Mouse (Mus musculus): ENCODE measurements at regions not wholly inside any gene's neighbourhood (a gene's known extent, or its start where the extent isn't known, plus 50 kb on each side); places are given as distances from the start of the nearest gene placed in this dataset.

DNA sequence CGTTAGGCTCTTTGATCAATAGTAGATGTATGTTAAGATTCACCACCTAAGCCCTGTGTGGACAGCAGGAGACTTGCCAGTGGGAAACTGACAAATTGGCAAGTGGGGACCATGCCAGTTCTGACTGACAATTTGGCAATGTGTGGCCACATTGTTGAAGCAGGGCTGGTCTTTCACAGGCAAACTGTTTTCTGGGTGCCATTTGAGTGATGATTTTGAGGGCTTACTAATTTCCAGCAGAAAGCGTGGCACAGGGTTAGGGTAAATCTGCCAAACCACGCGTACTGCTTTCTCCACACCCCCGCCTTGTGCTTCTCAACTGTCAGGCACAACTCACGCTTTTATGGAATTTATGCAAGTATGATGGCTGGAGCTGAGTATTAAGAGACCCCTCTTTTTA lies 91.2 kb upstream of the Trpm3 start:
- no peak for DNase-seq (ENCODE audit: low read depth)

DNA sequence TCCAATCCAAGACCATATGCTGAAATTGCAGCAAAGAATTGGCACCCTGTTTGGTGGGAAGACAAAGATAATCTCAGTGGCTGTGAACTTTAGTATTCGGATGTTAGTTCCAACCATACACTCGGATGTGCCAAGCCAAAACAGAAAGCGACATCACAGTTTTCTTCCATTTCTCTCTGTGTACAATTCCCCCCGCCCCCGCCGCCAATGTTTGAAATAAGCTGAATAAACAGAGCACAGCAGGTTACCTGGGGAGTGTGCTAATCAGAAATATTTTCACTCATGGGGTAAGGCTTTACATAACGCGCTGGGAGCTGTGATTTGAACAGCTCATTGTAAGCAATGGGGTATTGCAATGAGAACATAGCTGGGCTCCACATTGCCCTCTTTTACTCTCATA lies 72.5 kb upstream of the Trpm3 start:
- no peak for DNase-seq (ENCODE audit: low read depth)

DNA sequence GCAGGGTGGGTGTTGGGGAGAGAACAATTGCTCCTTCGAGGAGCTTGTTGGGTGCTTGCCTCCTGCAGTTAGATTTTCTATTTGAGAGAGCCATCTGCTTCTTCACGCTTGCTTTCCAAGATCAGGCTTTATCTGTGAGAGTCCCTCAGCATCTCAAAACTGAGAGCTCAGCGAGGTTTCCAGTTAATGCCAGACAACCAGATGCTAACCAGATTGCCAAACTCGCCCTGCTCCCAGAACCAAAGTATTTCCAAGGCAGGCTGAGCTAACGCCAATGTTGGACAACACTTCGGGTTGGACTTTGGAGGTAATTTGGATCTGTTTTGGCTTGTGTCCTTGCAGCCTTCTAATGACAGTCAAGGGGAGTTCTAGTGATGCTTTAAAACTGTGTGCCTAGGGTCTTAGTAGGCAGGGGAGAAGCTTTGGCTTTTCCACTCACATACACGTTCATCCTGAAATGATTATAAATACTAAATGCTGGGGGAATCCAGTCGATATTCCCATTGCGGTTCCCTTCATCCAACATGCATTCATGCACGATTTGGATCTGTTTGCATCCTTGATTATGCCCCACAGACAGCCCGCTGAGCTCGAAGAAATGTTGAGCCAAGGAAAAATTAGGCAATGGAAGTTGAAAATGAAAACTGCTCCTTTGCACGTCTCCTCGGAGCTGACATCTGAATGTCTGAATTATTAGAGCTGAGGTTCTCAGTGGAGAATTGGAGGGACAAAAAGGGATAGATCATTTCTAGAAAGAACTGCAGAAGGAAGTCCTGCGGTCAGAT lies 68.4 kb upstream of the Trpm3 start:
- no peak for DNase-seq (ENCODE audit: low read depth)

DNA sequence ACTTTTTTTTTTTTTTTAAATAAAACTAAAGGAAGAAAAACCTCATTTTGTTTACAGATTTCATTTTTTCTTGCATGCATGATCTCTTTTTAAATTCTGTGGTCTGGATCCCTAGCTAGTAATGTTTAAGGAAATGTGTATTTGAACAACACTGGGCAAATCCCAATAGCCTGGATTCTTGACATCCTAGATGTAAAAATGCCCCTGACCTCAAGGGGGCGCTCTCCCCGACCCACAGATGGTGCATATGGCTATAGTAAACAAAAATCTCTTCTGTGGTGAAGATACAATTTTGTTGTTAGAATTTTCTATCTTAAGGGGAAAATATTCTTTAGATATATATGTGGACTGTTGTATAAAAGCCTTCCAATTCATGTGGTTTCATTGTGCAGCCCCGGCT lies 67.1 kb upstream of the Trpm3 start:
- no peak for DNase-seq (ENCODE audit: low read depth)

DNA sequence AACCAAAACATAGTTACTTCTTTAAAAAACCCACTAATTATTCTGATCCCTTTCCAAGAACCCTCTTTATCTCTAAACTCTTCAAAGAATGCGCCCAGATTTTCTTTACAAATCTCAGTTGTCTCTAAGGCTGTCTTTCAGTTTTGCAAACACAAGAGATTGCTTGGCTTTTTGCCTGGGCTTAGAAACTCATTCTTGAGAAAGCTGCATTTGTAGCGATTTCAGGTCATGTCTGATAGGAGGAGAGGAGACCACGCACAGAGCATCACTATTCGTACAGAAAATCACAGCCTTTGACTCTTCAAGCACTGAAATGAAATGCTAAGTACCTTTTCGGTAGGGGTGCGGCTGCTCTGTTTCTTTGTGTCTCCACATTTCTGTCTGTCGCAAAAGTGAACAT lies 64.8 kb upstream of the Trpm3 start:
- DNase-seq (ENCODE audit: low read depth) = no peak

GRCm38 (mm10) chr19:22081448-22081847 lies 57.4 kb upstream of the Trpm3 start:
- no peak for DNase-seq (ENCODE audit: low read depth)
